Mouse (Mus musculus) heart, adult 11 months (tissue): ENCODE data around the gene Olfr492.

Experiments used
- DNase-seq: peaks from one replicate; pipeline ENCODE4 v3.0.0; 2022

Olfr492 gene

GRCm38 (mm10) chr7:108323574-108323973 lies at the start of gene Olfr492:
Olfr492 (minus strand) TSS chr7:108323674.
- no peak for DNase-seq

DNA sequence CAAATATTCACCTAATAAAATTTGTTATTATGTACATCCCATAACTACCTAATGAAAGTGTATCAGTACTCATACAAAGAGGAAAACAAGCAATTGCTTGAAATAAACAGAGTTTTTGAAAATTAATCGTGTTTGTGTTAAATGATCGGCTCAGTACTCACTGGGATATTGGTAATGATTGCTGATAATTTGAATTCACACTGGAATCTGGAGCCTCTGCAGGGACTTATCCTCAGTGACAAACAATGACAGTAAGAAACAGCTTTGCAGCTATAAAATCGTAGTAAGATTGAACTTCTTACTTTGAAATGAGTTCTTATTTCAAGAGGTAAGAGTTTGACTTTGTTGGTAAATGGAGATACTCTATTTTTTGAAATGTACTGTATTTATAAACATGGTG lies 41.6 kb upstream of the Olfr492 start, which contains the start of gene Olfr494:
Gene Olfr494, plus strand, starts transcription at position 301 of the 400 bp plus-strand sequence.
- no peak for DNase-seq

GRCm38 (mm10) chr7:108346879-108347278 lies 23.4 kb upstream of the Olfr492 start, which contains the start of gene Olfr493:
Olfr493 (minus strand) TSS chr7:108346979.
- DNase-seq, result peak; percentile 22

GRCm38 (mm10) chr7:108313151-108313550 lies 10.3 kb downstream of the Olfr492 start, which contains the start of gene Olfr491:
Olfr491 (plus strand) TSS chr7:108313451.
- DNase-seq, result no peak

DNA sequence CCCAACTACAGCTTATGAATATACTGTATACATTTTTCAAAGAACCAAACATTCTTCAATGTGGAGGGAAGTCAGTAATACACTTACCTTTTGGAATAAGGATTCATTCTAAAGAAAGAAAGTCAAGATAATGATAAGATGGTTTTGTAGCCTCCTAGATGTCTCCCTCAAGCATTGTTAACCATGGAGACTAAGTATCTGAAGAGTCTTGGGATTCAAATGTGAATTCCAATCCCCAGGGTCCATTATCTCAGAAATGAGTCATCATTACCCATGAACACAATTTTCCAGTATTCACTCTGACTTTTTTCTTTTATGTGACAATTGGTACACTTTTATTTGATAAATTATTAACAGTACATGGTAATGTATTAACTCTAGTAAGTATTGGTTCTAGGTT lies 34.6 kb downstream of the Olfr492 start, which contains the start of gene Olfr490:
Gene Olfr490, minus strand, starts transcription at position 101 of the 400 bp plus-strand sequence.
- DNase-seq, result no peak
